Mouse (Mus musculus) cerebellum, adult 11 months (tissue): ENCODE data around the gene Hist1h2bh.
"Not testable (repeated sequence)": the region's sequence is repeated elsewhere in the genome, so short reads cannot be mapped to it uniquely, and the experiment has no call there.

Source experiments
- DNase-seq: peaks from one replicate; pipeline ENCODE4 v3.0.0; 2022

Gene Hist1h2bh

GRCm38 (mm10) chr13:23573034-23573897, 30.1 kb upstream of the Hist1h2bh start:
- not testable (repeated sequence) for DNase-seq

- no peak for DNase-seq
These were observed 29.2 kb upstream of the Hist1h2bh start for GRCm38 (mm10) chr13:23572218-23573033.

- DNase-seq, result not testable (repeated sequence)
These were observed 28.5 kb upstream of the Hist1h2bh start for GRCm38 (mm10) chr13:23571504-23572217.

- peak; percentile 43 for DNase-seq
These were observed 27.9 kb upstream of the Hist1h2bh start, which contains the start of the genes Hist1h2ae and Hist1h2bg for GRCm38 (mm10) chr13:23571022-23571503. Gene Hist1h2ae, minus strand, starts transcription at chr13:23571220. Gene Hist1h2bg, plus strand, starts transcription at chr13:23571396.

- not testable (repeated sequence) for DNase-seq
These were observed 27.2 kb upstream of the Hist1h2bh start for GRCm38 (mm10) chr13:23570261-23571021.

DNA sequence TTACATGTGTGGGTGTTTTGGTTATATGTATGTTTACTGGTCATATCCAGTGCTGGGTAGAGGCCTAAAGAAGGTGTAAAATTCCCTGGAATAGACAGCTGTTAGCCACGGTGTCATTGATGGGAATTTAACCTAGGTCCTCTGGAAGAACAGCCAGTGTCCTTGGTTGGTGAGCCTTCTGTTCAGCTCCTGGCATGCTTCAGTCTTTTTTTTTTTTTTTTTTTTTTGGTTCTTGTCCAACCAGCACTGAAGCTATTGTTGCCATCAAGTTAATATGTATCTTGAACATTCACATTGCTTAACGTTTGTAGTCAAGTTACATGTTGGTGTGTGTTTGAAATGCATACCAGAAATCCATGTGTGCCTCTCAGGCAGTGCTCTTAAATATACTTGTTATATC, 21.3 kb upstream of the Hist1h2bh start:
- no peak for DNase-seq

- no peak for DNase-seq
These were observed 19.7 kb upstream of the Hist1h2bh start for GRCm38 (mm10) chr13:23562699-23563462.

DNA sequence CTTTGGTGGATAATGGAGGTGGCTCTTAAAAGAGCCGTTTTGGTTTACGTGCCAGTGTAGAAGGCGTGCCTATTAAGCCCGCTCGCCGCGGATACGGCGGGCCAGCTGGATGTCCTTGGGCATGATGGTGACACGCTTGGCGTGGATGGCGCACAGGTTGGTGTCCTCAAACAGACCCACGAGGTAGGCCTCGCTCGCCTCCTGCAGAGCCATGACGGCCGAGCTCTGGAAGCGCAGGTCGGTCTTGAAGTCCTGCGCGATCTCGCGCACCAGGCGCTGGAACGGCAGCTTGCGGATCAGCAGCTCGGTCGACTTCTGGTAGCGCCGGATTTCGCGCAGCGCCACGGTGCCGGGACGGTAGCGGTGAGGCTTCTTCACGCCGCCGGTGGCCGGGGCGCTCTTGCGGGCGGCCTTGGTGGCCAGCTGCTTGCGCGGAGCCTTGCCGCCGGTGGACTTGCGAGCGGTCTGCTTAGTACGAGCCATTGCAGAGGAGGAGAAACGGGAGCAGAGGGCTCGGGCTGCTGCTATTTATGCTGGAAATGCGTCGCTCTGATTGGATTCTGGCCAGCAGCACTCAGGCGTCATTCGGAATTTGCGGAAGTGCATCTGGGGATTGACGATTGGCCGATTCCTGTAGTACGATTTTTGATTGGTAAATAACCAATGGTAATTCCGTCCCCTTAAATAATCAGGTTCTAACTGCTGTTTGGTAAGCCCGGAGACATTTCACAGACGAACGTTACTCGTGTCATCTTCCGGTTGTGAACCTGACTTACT, 18.9 kb upstream of the Hist1h2bh start, which contains the start of gene Hist1h3e:
Gene Hist1h3e, minus strand, starts transcription at position 487 of the 777 bp plus-strand sequence.
- DNase-seq, result peak; percentile 90

- not testable (repeated sequence) for DNase-seq
These were observed 18.3 kb upstream of the Hist1h2bh start for GRCm38 (mm10) chr13:23561531-23561882.

DNA sequence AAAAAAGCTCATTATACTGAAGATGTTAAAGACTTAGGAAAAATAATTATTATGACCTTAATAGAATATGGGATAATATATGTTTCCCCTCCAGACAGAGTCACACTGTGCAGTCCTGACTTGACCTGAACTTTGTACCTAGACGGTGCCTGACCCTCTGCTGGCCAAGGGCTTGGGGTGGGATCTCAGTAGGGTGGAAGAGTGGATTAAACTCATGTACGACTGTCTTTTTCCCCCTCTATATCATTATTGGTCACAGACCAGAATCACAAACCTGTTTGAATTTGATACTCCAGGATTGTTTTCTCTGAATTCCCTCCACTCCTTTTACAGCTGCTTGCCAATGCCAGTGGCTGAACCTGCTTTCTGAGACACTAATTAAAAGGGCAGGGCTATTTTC, 17.5 kb upstream of the Hist1h2bh start:
- DNase-seq, result not testable (repeated sequence)

DNA sequence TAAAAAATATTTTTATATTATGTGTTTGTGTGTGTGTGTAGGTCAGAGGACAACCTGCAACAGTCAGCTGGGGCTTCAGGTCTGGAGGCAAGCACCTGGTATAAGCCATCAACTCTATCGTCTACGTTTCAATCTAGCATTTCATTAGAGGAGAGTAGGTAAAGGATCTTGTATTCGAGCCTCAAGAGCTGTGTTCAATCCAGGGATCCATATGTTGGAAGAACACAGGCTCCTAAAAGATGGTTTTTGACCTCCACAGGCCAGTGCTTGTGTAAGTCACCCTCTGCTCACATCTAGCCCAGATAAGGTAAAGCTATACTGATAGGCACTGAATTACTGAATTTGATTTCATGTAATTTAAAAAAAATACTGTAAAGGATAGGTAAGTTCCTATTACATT, 13.7 kb upstream of the Hist1h2bh start:
- no peak for DNase-seq

DNA sequence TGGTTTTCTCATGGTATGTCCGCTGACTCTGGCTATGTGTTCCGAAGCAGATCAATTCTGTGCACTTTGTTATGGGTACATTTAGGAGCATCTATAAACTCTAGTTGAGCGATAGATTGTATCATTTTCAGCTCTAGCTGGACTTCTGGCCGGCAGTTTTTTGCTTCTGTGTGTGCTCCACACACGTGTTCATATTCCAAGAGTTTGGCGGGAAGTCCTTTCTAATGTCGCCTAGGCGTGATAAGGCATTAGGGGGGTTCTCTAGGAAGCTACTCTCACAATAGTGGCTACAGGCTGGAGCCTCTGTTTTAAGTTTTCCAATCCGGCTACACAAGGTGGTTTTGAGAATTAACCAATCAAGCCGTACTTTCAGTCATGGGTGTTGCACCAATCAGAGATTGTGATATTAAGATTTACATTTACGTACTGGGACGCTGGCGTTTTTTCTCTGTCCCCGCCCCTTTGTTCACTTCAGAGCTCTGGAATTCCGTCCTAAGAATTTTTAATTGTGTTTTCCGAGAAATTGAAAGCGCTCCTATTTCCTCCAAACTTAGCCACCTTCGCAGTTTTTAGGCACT, 12.7 kb upstream of the Hist1h2bh start:
- peak; percentile 54 for DNase-seq

- DNase-seq, result peak; percentile 65
These were observed 12.0 kb upstream of the Hist1h2bh start for GRCm38 (mm10) chr13:23554925-23555838.

GRCm38 (mm10) chr13:23554393-23554792, 11.2 kb upstream of the Hist1h2bh start:
- no peak for DNase-seq

- no peak for DNase-seq
These were observed 9.8 kb upstream of the Hist1h2bh start, which contains the start of gene Hist1h1d for GRCm38 (mm10) chr13:23552962-23553361. Gene Hist1h1d, plus strand, starts transcription at chr13:23553262.

DNA sequence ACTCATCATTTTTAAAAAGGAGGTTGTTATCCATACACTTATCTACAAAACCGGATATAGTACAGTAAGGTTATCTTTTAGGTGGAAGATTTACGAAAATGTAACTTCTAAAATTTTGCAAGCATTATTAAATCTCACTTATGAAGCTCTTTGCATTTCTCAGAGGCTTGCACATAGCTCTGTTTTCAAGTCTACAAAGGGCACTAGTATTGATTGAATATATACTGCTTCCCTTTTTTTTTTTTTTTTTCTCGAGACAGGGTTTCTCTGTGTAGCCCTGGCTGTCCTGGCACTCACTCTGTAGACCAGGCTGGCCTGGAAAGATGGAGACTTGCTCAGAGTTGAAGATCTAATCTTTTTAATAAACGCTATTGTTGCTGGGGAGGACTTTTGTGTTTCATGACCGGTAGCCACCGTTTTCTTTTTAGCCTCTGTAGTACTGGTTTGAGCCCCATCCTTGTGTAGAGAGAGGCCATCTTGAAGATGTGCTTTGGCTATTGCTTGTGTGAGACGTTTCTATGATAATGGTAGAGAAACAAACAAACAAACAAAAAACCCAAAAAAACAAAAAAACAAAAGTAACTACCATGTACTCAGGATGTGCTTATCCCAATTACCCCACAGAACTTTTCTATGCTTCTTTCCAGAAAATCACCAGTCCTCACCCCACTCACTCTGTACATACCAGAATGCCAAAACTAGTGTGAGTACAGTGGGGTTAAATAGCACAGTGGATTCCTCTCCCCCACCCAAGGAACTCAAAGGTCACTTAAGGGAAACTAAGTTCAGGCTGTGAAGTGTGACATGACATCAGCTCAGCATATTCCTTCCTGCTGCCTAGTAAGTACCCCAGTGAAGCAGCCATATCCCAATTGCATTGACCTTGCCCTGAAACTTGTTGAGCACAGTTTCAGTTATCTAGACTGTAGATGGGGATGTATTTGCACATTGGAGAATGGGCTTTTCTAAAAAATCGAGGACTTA, 9.0 kb upstream of the Hist1h2bh start:
- DNase-seq, result no peak

- DNase-seq, result peak; percentile 86
These were observed 8.1 kb upstream of the Hist1h2bh start, which contains the start of gene Hist1h4f for GRCm38 (mm10) chr13:23551146-23551834. Gene Hist1h4f, minus strand, starts transcription at chr13:23551648.
